Mouse (Mus musculus) heart, adult 11 months (tissue): ENCODE measurements at regions not wholly inside any gene's neighbourhood (a gene's known extent, or its start where the extent isn't known, plus 50 kb on each side); places are given as distances from the start of the nearest gene placed in this dataset.

Experiments
- DNase-seq: peaks from one replicate; pipeline ENCODE4 v3.0.0; 2022

- DNase-seq = peak; percentile 48
Measured at GRCm38 (mm10) chr9:30183409-30183808, 220.5 kb upstream of the Ntm start.

- peak; percentile 66 for DNase-seq
Measured at GRCm38 (mm10) chr9:30184996-30185763, 222.2 kb upstream of the Ntm start.

DNA sequence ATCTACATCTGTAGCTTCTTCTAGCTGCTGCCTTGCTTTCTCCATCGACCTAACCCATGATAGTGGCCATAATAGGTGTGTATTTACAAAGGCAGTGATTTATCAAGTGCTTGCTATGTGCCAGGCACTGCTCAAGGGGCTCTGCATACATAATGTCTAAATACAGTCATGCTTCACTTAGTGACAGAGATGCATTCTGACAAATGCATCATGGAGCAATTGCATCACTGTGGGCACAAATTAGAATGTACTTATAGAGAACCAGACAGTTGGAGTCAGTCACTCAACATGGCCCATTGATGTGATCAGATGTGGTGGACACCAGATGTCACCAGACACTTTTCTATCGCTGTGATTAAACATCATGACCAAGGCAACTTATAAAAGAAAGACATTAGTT lies 223.3 kb upstream of the Ntm start:
- DNase-seq = peak; percentile 73

GRCm38 (mm10) chr9:30190078-30190477 lies 227.1 kb upstream of the Ntm start:
- peak; percentile 69 for DNase-seq

- DNase-seq = peak; percentile 44
Measured at GRCm38 (mm10) chr9:30191119-30191518, 228.2 kb upstream of the Ntm start.

GRCm38 (mm10) chr9:30191902-30192301 lies 229.0 kb upstream of the Ntm start:
- DNase-seq = peak; percentile 12

DNA sequence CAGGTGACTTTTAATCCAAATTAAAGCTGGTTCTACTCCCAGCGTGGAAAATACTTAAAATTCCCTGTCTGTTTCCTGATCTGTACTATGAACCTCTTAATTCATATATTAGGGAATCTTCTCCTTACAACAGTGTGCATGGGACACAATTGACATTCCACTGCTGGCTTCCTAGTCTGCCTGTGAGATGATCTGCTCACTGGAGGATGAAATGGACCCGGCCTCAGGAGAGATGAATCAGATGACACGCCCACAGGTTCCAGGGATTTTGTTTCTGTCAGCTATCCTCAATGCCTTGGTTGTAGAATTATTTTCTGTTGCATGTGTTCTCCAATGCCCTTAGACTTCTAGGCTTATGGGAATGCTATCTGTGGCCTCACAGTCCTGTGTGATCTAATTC lies 231.9 kb upstream of the Ntm start:
- peak; percentile 59 for DNase-seq

DNA sequence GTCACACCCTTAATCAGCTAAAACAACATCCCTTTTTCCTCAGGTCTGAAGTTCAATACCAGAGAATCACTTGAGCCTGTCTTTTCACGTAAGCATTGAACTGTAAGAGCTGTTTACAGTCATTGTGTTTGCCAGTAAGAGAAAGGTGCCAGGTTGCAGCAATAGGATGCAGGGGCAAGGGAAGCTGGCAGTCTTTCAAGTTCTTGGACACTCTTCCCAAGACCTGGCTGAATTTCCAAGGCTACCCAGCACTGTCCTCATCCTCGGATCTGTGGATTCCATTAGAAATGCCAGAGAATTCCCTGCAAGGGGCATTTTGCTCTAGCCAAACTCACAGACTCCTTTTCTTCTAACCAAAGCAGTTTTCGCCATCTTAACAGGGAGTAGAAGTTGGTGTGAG lies 224.5 kb upstream of the Snx19 start:
- DNase-seq = peak; percentile 29

DNA sequence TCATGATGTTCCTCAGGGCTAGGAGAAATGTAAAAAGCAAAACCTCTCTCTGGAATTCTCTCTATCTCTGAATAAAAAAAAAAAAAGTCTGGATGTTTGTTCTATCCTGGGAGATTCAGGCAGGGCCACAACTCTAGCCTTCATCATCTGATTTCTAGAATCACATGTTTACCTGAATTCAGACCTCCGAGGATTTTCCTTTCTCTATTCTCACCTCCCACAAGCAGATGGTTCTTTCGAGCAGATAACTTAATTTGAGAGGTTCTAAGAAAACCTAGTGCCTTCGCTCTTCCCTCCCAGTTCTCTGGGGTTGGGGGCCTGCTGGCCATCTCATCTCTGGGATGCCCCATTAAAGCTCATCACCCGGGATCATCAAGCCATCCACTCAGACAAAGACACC lies 219.3 kb upstream of the Snx19 start:
- peak; percentile 53 for DNase-seq

- DNase-seq = no peak
Measured at GRCm38 (mm10) chr9:30209806-30210205, 217.1 kb upstream of the Snx19 start.

DNA sequence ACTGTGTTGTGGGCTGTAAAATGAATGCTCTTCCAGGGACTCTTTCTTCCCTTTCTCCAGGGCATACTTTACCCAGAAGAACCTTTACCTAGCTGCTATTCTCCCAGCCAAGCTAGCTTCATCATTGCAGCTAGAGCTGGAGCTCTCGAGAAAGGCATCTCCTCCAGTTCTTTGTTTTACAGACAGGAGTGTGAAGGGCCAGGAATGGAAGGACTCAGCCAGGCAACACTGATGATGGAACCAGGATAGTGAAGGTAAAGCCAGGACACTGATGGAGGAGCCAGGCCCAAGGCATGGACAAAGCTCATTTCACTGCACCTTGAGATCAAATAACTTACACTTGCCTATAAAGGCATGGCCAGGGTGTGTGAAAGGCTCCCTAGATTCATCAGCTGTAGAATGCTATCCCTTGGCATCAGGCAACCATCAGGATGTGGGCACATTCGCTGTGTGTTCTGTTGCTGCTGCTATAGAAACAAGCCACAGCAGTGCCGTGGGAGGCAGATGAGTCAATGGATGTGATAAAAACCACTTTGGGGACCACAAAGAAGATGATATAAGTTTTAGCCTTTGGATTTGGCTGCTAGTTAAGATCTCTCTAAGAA lies 214.3 kb upstream of the Snx19 start:
- DNase-seq = no peak

- DNase-seq = peak; percentile 95
Measured at GRCm38 (mm10) chr9:30234501-30235163, 192.3 kb upstream of the Snx19 start.

- no peak for DNase-seq
Measured at GRCm38 (mm10) chr9:30235791-30236190, 191.1 kb upstream of the Snx19 start.

DNA sequence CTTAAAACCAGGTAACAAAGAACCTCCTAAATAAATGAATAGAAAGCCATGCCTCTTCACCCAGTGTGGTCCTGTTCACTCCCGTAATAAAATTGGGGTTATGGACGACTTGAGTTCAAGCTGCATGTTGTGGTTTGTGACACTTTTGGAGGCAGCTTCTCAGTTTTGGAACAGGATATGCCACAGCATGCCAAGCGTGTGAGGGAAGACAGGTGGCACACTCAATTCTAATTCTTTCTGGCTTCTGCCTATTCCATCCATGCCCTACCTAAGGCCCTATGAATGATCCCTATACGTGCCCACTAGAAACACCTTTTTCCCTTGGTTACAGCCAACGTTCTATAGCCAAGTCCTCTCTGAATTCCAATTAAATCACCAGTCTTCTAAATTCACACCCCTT lies 184.8 kb upstream of the Snx19 start:
- peak; percentile 50 for DNase-seq

GRCm38 (mm10) chr9:30264533-30265168 lies 162.3 kb upstream of the Snx19 start:
- peak; percentile 19 for DNase-seq

- DNase-seq = no peak
Measured at GRCm38 (mm10) chr9:30271081-30271480, 155.8 kb upstream of the Snx19 start.

- no peak for DNase-seq
Measured at GRCm38 (mm10) chr9:30273836-30274235, 153.1 kb upstream of the Snx19 start.

DNA sequence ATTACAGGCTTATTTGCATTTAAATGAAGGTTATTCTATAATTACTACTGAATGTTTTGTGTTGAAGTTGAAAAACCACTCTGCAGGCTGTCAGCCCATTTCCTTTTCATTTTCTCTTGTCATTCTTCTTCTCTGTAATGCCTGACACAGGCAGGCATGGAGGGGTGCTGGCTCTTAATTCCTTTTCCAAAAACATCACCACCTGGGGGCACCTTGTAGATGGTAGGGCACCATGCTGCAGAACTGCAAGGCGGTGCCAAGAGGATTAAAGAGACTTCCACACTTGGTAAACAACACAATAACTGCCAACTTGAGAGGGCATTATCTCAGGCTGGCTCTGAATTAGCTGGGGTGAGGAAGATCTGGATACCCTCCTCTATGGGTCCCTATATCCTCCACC lies 148.7 kb upstream of the Snx19 start:
- DNase-seq = no peak

DNA sequence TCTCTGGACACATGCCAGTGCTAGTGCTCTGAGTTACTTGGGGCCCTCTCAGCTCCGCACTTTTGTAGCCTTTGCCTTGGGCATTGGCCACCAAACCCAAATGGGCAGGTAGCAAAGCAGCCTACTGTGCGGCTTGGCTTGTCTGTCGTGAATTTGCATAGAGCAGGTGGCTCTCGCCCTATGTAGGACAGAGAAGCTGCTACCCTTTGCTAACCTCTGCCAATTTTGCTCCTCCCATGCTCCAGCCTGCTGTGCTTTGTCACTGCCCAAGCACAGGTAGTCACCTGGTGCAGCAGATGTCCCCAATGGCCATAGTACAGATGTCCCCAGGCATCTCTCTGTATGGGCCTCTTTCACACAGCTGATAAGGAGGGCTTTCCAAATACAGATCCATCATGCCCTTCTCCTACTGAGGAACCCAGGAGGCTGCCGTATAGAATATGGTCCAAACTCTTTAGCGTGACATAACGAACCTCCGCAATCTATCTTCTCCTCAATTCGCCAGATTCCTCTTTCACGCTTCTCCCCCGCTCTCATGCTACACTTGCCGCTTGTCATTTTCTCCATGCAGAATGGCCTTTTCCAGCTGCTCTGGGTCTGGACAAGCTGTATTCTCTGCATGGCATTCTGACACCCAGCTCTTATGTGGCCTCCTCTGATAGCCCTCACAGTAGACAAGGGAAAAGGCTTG lies 143.7 kb upstream of the Snx19 start:
- DNase-seq = no peak

DNA sequence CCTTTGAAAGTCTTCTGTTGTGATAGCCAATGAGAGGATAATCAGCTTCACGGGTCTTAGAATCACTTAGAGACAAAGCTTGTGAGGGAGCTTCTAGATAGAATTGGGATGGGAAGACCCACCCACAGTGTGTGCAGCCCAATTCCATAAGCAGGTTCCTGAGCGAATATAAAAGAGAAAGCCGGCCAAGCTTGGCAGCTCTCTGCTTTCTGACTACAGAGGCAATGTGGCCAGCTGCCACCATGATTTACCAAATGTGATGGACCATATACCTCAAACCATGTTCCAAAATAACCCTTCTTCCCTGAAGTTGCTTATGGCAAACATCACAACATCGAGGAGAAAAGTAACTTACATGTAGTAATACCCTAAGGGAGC lies 143.1 kb upstream of the Snx19 start:
- DNase-seq = no peak

GRCm38 (mm10) chr9:30284562-30285323 lies 142.2 kb upstream of the Snx19 start:
- DNase-seq = no peak

GRCm38 (mm10) chr9:30285324-30285599 lies 141.6 kb upstream of the Snx19 start:
- no peak for DNase-seq

GRCm38 (mm10) chr9:30299844-30300243 lies 127.1 kb upstream of the Snx19 start:
- DNase-seq = no peak
